Mouse (Mus musculus): Measurements from ENCODE around the gene E430018J23Rik.

- TF ChIP-seq CTCF (IDR thresholded peaks at IDR 0.05): no peak
- no peak for TF ChIP-seq EP300 (IDR thresholded peaks at IDR 0.05)
These were observed 15.0 kb downstream of the E430018J23Rik start for GRCm38 (mm10) chr7:127378310-127378921.

Data from lung, postnatal 0 days (tissue).